Mouse (Mus musculus): Measurements from ENCODE around the gene Wdr45b.
"Not testable (repeated sequence)": the region's sequence is repeated elsewhere in the genome, so short reads cannot be mapped to it uniquely, and the experiment has no call there.

The Wdr45b gene

GRCm38 (mm10) chr11:121354091-121354707 is at the start of gene Wdr45b:
Wdr45b (minus strand) TSS chr11:121354445.
- peak; percentile 98 for DNase-seq (ENCODE audit: low read depth)

- DNase-seq (ENCODE audit: low read depth), result no peak
These were observed 38.2 kb upstream of the Wdr45b start for GRCm38 (mm10) chr11:121392405-121392804.

GRCm38 (mm10) chr11:121390793-121391192 is 36.5 kb upstream of the Wdr45b start:
- DNase-seq (ENCODE audit: low read depth), result no peak

- DNase-seq (ENCODE audit: low read depth), result no peak
These were observed 34.3 kb upstream of the Wdr45b start for GRCm38 (mm10) chr11:121388554-121388945.

GRCm38 (mm10) chr11:121387750-121388553 is 33.7 kb upstream of the Wdr45b start, which contains the start of gene Rab40b:
Rab40b (minus strand) TSS chr11:121388251.
- peak; percentile 68 for DNase-seq (ENCODE audit: low read depth)

- no peak for DNase-seq (ENCODE audit: low read depth)
These were observed 26.0 kb upstream of the Wdr45b start for GRCm38 (mm10) chr11:121380294-121380693.

GRCm38 (mm10) chr11:121378644-121379043 is 24.4 kb upstream of the Wdr45b start:
- no peak for DNase-seq (ENCODE audit: low read depth)

GRCm38 (mm10) chr11:121373305-121373704 is 19.1 kb upstream of the Wdr45b start:
- no peak for DNase-seq (ENCODE audit: low read depth)

- DNase-seq (ENCODE audit: low read depth), result no peak
These were observed 16.2 kb upstream of the Wdr45b start for GRCm38 (mm10) chr11:121370337-121370994.

- peak; percentile 64 for DNase-seq (ENCODE audit: low read depth)
These were observed 15.4 kb upstream of the Wdr45b start for GRCm38 (mm10) chr11:121369622-121370021.

GRCm38 (mm10) chr11:121368731-121369130 is 14.5 kb upstream of the Wdr45b start:
- no peak for DNase-seq (ENCODE audit: low read depth)

- DNase-seq (ENCODE audit: low read depth), result no peak
These were observed 13.0 kb upstream of the Wdr45b start for GRCm38 (mm10) chr11:121367170-121367707.

- DNase-seq (ENCODE audit: low read depth), result peak; percentile 58
These were observed 8.0 kb upstream of the Wdr45b start for GRCm38 (mm10) chr11:121362212-121362611.

GRCm38 (mm10) chr11:121353326-121354090 is 737 bp downstream of the Wdr45b start:
- peak; percentile 79 for DNase-seq (ENCODE audit: low read depth)

GRCm38 (mm10) chr11:121348727-121349126 is 5.5 kb downstream of the Wdr45b start:
- DNase-seq (ENCODE audit: low read depth), result not testable (repeated sequence)

GRCm38 (mm10) chr11:121348166-121348565 is 6.1 kb downstream of the Wdr45b start:
- no peak for DNase-seq (ENCODE audit: low read depth)

- DNase-seq (ENCODE audit: low read depth), result no peak
These were observed 7.2 kb downstream of the Wdr45b start for GRCm38 (mm10) chr11:121347036-121347435.

GRCm38 (mm10) chr11:121342423-121342822 is 11.8 kb downstream of the Wdr45b start:
- DNase-seq (ENCODE audit: low read depth), result not testable (repeated sequence)

- DNase-seq (ENCODE audit: low read depth), result no peak
These were observed 14.0 kb downstream of the Wdr45b start for GRCm38 (mm10) chr11:121340287-121340686.

GRCm38 (mm10) chr11:121339647-121340046 is 14.6 kb downstream of the Wdr45b start:
- DNase-seq (ENCODE audit: low read depth), result no peak

GRCm38 (mm10) chr11:121331641-121332040 is 22.6 kb downstream of the Wdr45b start:
- no peak for DNase-seq (ENCODE audit: low read depth)

GRCm38 (mm10) chr11:121328619-121329018 is 25.6 kb downstream of the Wdr45b start:
- DNase-seq (ENCODE audit: low read depth), result no peak
